Comparison of ENCODE assay signal across 8 mouse cellular contexts in the genomic region with DNA sequence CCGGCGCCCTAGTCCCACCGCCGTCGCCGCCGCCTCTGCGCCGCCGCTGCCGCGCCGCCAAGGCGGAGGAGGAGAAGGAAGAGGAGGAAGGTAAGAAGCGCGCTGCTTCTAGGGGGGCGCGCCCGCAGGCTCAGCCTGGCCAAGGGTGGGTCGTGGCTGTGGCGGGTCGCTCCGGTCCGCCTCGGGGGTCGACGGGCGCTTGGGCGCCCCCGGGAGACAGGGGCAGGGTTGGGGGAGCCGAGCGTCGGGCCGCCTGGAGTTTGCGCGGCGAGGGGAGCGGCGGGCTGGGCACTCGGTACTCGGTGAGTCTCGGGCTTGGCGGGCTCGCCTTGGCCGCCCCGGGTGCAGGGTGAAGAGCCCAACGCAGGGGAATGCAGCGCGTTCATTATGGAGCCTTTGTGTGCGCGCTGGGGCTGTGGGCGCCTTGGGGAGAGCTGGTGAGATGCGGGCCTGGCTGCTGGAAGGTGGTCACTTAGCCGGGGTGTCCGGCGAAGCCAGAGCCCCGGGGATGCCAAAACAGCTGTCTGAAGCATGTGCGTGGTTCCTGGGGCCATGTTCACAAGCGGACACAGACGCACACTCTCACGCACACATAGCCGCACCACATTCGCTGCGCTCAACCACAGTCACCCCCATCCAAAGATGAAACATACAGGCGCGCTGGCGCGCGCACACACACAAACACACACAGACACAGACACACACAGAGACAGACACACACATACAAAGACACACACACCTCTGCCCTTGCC.
DNase-seq lines count a peak whose midpoint lies in the region; ATAC-seq and TF ChIP-seq lines count a peak whose summit lies in the region.

No protein-coding gene starts in this region.

- no peak for TF ChIP-seq CTCF in lung, embryonic 14.5 days (IDR thresholded peaks at IDR 0.05; ENCODE audit: low read depth)
- TF ChIP-seq CTCF in layer of hippocampus, adult 2 months (conservative IDR thresholded peaks at IDR 0.05), result no peak

- peak; percentile 35 for DNase-seq in lung, embryonic 14.5 days
- DNase-seq in lung, postnatal 10 days, result no peak
- peak in 1 of 2 experiments; percentile 10 for DNase-seq in layer of hippocampus, adult 2 months (ENCODE audit: low spot score in 2 of 2)
- peak; percentile 56 for DNase-seq in midbrain, embryonic 14.5 days
- DNase-seq in ovary, postnatal 36 days (ENCODE audit: low spot score), result no peak
- no peak for DNase-seq in urinary bladder, postnatal 36 days (ENCODE audit: low spot score in 2 of 2)
- no peak for DNase-seq in lung, postnatal 14 days

- H3K4me1 ChIP-seq in lung, embryonic 14.5 days (ENCODE audit: insufficient read depth), result no peaks in the 10 kb centered on the region
- 0 out of 2 replicates have a peak, but pooled peaks cover 4% of the 10 kb centered on the region for H3K4me1 ChIP-seq in embryonic facial prominence, embryonic 15.5 days
- no peaks in the 10 kb centered on the region for H3K4me1 ChIP-seq in midbrain, embryonic 14.5 days (ENCODE audit: control insufficient read depth, insufficient read depth, low read length)

- peaks cover 36% of the 10 kb centered on the region for H3K27me3 ChIP-seq in lung, embryonic 14.5 days (ENCODE audit: insufficient read depth, low read length)
- peaks cover 54% of the 10 kb centered on the region for H3K27me3 ChIP-seq in embryonic facial prominence, embryonic 15.5 days
- H3K27me3 ChIP-seq in midbrain, embryonic 14.5 days (ENCODE audit: control insufficient read depth, insufficient read depth, low read length), result no peaks in the 10 kb centered on the region

- H3K36me3 ChIP-seq in lung, embryonic 14.5 days (ENCODE audit: insufficient read depth), result no peaks in the 10 kb centered on the region
- no peaks in the 10 kb centered on the region for H3K36me3 ChIP-seq in embryonic facial prominence, embryonic 15.5 days
- H3K36me3 ChIP-seq in midbrain, embryonic 14.5 days (ENCODE audit: control insufficient read depth, insufficient read depth, low read length), result no peaks in the 10 kb centered on the region

- peak; percentile 54 for ATAC-seq in lung, embryonic 14.5 days (ENCODE audit: insufficient read depth)
- peak; percentile 34; the same call in 1 of the 2 replicates for ATAC-seq in embryonic facial prominence, embryonic 15.5 days (ENCODE audit: insufficient number of reproducible peaks, low FRiP score, low TSS enrichment, low read depth)
- ATAC-seq in midbrain, embryonic 14.5 days (ENCODE audit: low FRiP score, low TSS enrichment), result peak; percentile 41

- no peaks in the 10 kb centered on the region for H3K9me3 ChIP-seq in lung, embryonic 14.5 days (ENCODE audit: low read depth, low read length)
- H3K9me3 ChIP-seq in embryonic facial prominence, embryonic 15.5 days (replicated peaks), result no peaks in the 10 kb centered on the region
- H3K9me3 ChIP-seq in midbrain, embryonic 14.5 days (ENCODE audit: control insufficient read depth, low read length), result no peaks in the 10 kb centered on the region

- peak overlapping the region; percentile 48 for H3K9ac ChIP-seq in lung, embryonic 14.5 days
- no peak overlapping the region for H3K9ac ChIP-seq in embryonic facial prominence, embryonic 15.5 days
- peak overlapping the region; percentile 70 for H3K9ac ChIP-seq in midbrain, embryonic 14.5 days (replicated peaks; ENCODE audit: low read length)

- peak overlapping the region; percentile 48 for H3K4me3 ChIP-seq in lung, embryonic 14.5 days (ENCODE audit: low read depth, low read length)
- peak overlapping the region; percentile 52 for H3K4me3 ChIP-seq in embryonic facial prominence, embryonic 15.5 days (replicated peaks)
- peak overlapping the region; percentile 51 for H3K4me3 ChIP-seq in layer of hippocampus, adult 2 months
- peak overlapping the region; percentile 53 for H3K4me3 ChIP-seq in midbrain, embryonic 14.5 days (replicated peaks; ENCODE audit: low read depth, low read length)

- H3K4me2 ChIP-seq in lung, embryonic 14.5 days, result peak overlapping the region; percentile 77
- H3K4me2 ChIP-seq in embryonic facial prominence, embryonic 15.5 days (replicated peaks), result peak overlapping the region; percentile 74
- peak overlapping the region; percentile 56 for H3K4me2 ChIP-seq in midbrain, embryonic 14.5 days (ENCODE audit: low read length)

- no peak overlapping the region for H3K27ac ChIP-seq in lung, embryonic 14.5 days (ENCODE audit: low read depth)
- no peak overlapping the region for H3K27ac ChIP-seq in embryonic facial prominence, embryonic 15.5 days (replicated peaks)
- H3K27ac ChIP-seq in layer of hippocampus, adult 2 months, result peak overlapping the region; percentile 64
- H3K27ac ChIP-seq in midbrain, embryonic 14.5 days (replicated peaks; ENCODE audit: low read depth, low read length), result peak overlapping the region; percentile 72

- WGBS in lung, embryonic 14.5 days, result 9% methylated on average over 33 of the region's 69 CpGs
- 17% methylated on average over 53 of the region's 69 CpGs for WGBS in embryonic facial prominence, embryonic 15.5 days
- WGBS in midbrain, embryonic 14.5 days, result 23% methylated on average over 62 of the region's 69 CpGs

Comparison
In these comparisons a context has a peak if more than half of its experiments do, and no peak if none do; other contexts are left out.
1. DNase-seq: peak in lung, embryonic 14.5 days (single experiment) and midbrain, embryonic 14.5 days (single experiment); none in lung, postnatal 10 days (single experiment), ovary, postnatal 36 days (single experiment), urinary bladder, postnatal 36 days (0 of 2) and lung, postnatal 14 days (single experiment).
2. H3K27ac ChIP-seq: peak in layer of hippocampus, adult 2 months (single experiment) and midbrain, embryonic 14.5 days (single experiment); none in lung, embryonic 14.5 days (single experiment) and embryonic facial prominence, embryonic 15.5 days (single experiment).
3. Peak in every context shown above with its lines, with median percentiles within 50 percentile points of each other: ATAC-seq, H3K4me2 ChIP-seq and H3K4me3 ChIP-seq.